Mouse (Mus musculus) mouse trophoblast stem cell (cell line): Measurements from ENCODE around the gene Nhp2.
"Not testable (repeated sequence)": the region's sequence is repeated elsewhere in the genome, so short reads cannot be mapped to it uniquely, and the experiment has no call there.

Experiments
- in situ Hi-C, 2 experiments: fragments of 300-500 bp; cut with MseI, MboI; formaldehyde crosslinking; loops; 2 replicates in 1 of 2; 3 replicates in 1 of 2; pipeline ENCODE4 v1.15.1; 2025

Nhp2 gene

GRCm38 (mm10) chr11:51658291-51658690 lies 38.8 kb downstream of the Nhp2 start:
- in situ Hi-C loops: no loop called here

GRCm38 (mm10) chr11:51658705-51659104 lies 39.2 kb downstream of the Nhp2 start:
- in situ Hi-C loops: no loop called here

DNA sequence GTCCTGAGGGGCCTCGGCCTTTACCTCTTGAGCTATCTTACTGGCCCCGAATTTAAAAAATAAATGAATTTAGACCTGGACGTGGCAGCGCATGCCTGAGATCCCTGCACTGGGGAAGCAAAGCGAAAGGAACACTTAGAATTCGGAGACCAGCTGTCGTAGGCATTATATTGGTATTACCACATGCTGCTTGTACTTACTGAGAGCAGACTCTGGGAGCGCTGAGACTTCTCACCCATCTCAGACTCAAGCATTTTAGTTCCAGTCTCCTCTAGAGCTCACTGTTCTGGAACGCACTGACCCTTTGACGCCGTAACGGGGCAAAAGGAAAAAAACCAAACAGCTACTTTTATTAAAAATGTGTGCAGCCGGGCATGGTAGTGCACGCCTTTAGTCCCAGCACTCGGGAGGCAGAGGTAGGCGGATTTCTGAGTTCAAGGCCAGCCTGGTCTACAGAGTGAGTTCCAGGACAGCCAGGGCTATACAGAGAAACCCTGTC lies 42.4 kb downstream of the Nhp2 start:
- in situ Hi-C loops: no loop called here

DNA sequence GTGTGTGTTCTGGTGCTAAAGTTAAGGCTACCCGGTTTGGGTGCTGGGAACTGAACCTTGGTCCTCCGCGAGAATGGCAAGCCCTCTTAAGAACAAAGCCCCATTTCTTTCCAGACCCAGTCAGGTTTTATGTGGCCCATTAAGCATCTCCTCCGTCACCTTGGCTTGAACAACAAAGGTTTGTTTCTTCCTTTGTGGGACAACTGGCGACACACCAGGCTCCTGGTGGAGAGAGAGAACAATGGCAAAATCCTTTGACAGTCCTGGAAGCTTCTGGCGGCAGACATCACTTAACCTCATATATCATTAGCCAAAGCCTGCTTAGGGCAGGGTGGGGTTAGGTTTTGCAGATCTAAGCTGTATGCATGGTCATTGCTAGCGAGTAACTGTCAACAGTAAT lies 43.1 kb downstream of the Nhp2 start:
- in situ Hi-C loops: no loop called here

DNA sequence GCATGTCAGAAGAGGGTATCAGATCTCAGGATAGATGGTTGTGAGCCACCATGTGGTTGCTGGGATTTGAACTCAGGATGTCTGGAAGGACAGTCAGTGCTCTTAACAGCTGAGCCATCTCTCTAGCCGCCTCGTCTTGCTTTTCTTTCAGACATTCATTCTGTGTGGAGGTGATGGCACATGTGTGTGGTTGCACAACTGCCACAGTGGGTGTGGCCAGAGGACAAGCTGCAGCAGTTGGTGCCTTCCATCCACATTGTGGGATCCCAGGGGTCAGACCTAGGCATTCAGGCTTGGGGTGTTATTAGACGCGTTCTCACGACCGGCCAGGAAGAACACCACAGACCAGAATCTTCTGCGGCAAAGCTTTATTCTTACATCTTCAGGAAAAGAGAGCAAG lies 45.2 kb downstream of the Nhp2 start:
- in situ Hi-C loops: not testable (repeated sequence)

- in situ Hi-C loops: no loop called here
Observed at GRCm38 (mm10) chr11:51670846-51671245, 51.3 kb downstream of the Nhp2 start.

DNA sequence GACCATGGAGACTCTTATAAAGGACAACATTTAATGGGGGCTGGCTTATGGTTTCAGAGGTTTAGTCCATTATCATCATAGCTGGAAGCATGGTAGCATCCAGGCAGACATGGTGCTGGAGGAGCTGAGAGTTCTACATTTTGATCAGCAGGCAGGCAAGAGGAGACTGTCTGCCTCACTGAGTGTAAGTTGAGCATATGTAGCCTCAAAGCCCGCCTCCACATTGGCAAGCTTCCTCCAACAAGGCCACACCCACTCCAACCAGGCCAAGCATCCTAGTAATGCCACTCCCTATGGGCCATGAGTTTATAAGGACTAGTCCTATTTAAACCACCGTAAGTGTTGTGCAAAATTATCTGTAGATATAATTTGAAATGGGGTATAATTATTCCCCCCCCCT lies 51.8 kb downstream of the Nhp2 start:
- in situ Hi-C loops: no loop called here

DNA sequence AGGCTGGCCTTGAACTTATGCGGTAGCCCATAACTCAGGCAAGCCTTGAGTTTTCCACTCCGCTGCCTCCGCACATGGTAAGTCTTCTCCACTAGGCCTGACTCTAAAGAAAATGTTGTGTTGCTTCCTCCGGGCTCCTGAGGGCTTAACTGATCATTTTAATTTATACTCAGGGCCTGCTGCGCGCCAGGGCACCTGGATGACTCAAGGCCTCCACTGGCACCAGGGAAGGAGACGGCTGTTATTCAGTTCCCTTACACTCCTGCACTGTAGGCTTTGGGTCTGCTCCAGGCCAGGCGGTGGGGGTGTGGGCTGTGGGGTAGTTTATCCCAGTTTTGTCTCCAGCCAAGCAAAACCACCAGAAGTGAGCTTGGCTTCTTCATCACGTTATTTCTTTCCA lies 53.8 kb downstream of the Nhp2 start:
- in situ Hi-C loops: no loop called here
